Mouse (Mus musculus) lung, embryonic 14.5 days (tissue): ENCODE results near the gene Axin2. TPM values are rescaled to one million over a fixed set of nuclear protein-coding genes. Genes with fewer than 3 reads are reported as not detected.

ENCODE experiments used
- ATAC-seq: fragments of 200-750 bp; cut with Nextera tagmentation; 2 replicates; pipeline ENCODE4 v1.8.0; 2017; ENCODE audit warnings: mild to moderate bottlenecking, moderate TSS enrichment, moderate library complexity; ENCODE audit not compliant: insufficient read depth
- DNase-seq: peaks from one replicate; pipeline ENCODE4 v3.0.0-alpha.2; 2015
- H3K27ac ChIP-seq: fragments of 300-500 bp; sonication (generic); 2 replicates; pipeline ENCODE4 v1.5.1; 2014; ENCODE audit warnings: low read depth, mild to moderate bottlenecking, moderate library complexity
- H3K27me3 ChIP-seq: fragments of 300-500 bp; sonication (generic); 2 replicates; pipeline ENCODE4 v1.6.1; 2014; ENCODE audit warnings: low read length, control low read depth; ENCODE audit not compliant: insufficient read depth
- H3K36me3 ChIP-seq: fragments of 300-500 bp; sonication (generic); 2 replicates; pipeline ENCODE4 v1.6.1; 2014; ENCODE audit warnings: control low read depth; ENCODE audit not compliant: insufficient read depth
- H3K4me1 ChIP-seq: fragments of 300-500 bp; sonication (generic); 2 replicates; pipeline ENCODE4 v1.6.1; 2014; ENCODE audit warnings: antibody characterized with exemption, control low read depth; ENCODE audit not compliant: insufficient read depth
- H3K4me2 ChIP-seq: fragments of 300-500 bp; sonication (generic); 2 replicates; pipeline ENCODE4 v1.6.1; 2014; ENCODE audit warnings: mild to moderate bottlenecking
- H3K4me3 ChIP-seq: fragments of 300-500 bp; sonication (generic); 2 replicates; pipeline ENCODE4 v1.5.1; 2014; ENCODE audit warnings: low read depth, low read length
- H3K9ac ChIP-seq: fragments of 300-500 bp; sonication (generic); 2 replicates; pipeline ENCODE4 v1.6.1; 2014
- H3K9me3 ChIP-seq: fragments of 300-500 bp; sonication (generic); 2 replicates; pipeline ENCODE4 v1.6.1; 2016; ENCODE audit warnings: low read depth, low read length, control low read depth
- CTCF ChIP-seq: IDR thresholded peaks from 2 replicates; pipeline ENCODE4 v1.5.1; 2016; ENCODE audit warnings: antibody characterized with exemption, low read depth
- WGBS: fragments of 180-500 bp; shearing (Covaris S2); extraction: QIAGEN DNeasy Blood & Tissue Kit; methylation state at CpG from one replicate; pipeline ENCODE4 v1.1.7; 2014; 5-methylcytosine and 5-hydroxymethylcytosine counted together
- polyA plus RNA-seq: library from polyadenylated mRNA; unstranded; fragments of >200 nt; fragmentation: Nextera tagmentation; extraction: Ambion mirVana; gene quantifications from 2 replicates; pipeline ENCODE4 v1.2.1, GENCODE M21; 2014

Axin2 gene
- polyA plus RNA-seq, 1 experiment from 2014 or later, result 15.5 TPM

DNA sequence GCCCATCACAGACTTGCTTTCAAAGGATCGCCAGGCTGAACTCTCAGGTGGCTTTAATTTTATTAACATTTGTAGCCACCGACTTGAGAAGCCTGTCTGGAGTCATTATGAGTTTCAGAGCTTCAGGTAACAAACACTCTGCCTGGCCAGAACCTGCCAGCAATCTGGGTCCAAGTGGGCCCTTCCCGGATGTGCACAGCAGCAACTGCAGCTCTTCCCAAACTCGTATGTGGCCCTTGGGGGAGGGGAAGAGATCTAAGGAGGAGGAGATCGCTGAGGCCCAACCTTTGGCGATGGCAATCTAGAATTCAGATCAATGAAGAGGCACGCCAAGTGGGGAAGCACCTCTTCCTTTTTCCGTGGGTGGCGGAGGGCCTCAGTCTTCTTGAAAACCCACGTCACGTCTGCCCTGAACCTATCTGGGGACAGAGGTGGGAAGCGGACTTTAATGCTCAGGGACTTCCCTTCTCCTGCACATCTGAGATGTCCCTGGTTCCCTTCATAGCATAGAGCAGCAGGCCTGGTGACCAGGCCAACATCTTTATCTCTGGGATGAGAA is 26.8 kb upstream of the Axin2 start:
- Histone ChIP-seq H3K4me2 (no peak overlapping the region), H3K27ac (no peak overlapping the region), H3K4me3 (no peak overlapping the region), H3K9me3 (no peaks in the 10 kb centered on the region), H3K27me3 (no peaks in the 10 kb centered on the region), H3K36me3 (no peaks in the 10 kb centered on the region), H3K4me1 (peaks cover 5% of the 10 kb centered on the region; the same call in 1 of the 2 replicates), H3K9ac (no peak overlapping the region)
- 66% methylated on average over 12 of the region's 12 CpGs for WGBS
- TF ChIP-seq CTCF, result no peak
- no peak for ATAC-seq
- DNase-seq, result no peak

DNA sequence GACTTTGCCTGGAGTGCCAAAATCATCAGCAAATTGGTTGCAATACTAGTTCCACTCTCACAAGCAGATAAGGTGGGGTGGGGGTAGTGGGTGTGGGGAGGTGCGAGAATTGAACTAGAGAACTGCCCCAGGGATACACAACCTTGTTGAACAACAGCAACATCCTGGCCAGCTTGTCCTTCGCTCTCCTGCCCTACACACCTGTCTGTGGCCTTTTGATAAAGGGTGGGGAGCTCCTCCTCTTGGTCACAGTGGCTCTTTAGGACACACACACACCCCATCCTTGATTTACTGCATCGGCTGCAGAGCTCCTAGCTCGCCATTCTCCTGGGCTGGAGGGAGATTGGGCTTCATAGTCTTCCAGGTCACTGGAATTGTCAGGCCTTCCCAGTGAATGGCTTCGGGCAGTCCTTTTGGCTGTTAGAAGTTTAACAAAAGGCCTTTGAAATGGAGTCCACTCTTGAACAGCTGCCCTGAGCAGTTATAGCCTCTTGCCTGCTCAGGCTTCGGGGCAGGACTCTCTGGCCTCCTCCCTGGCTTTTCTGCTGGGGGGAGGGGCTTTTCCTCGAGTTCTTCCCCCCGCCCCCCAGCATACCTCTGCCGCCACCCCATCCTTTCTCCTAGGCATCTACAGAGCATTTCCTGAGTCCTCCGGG is 26.2 kb upstream of the Axin2 start:
- H3K4me1 ChIP-seq, result peaks cover 5% of the 10 kb centered on the region; the same call in 1 of the 2 replicates
- no peak for TF ChIP-seq CTCF

DNA sequence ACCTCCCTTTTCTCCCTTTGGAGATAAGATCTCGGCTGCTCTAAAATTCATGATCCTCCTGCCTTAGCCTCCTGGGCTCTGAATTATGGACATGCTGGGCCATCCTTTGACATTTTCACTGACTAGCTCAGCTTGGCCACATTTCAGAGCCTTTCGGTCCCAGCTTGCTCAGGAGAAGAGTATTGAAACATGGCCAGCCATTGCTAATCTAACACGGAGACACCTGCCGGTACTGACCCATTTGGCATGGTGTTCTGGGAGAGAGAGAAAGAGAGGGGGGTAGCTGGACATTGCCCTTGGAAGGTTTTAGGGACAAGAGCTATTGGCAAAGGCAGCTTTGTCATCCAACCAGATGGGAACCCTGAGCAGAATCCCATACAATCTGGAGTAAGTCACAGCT is 23.1 kb upstream of the Axin2 start:
- no peak overlapping the region for H3K27ac ChIP-seq
- no peaks in the 10 kb centered on the region for H3K27me3 ChIP-seq
- 0 out of 2 replicates have a peak, but pooled peaks cover 6% of the 10 kb centered on the region for H3K4me1 ChIP-seq
- H3K4me3 ChIP-seq, result no peak overlapping the region
- 79% methylated on average over 4 of the region's 4 CpGs for WGBS
- DNase-seq (no peak), ATAC-seq (no peak)
- TF ChIP-seq CTCF, result no peak
- H3K36me3 ChIP-seq, result no peaks in the 10 kb centered on the region
- H3K9me3 ChIP-seq, result no peaks in the 10 kb centered on the region
- H3K4me2 ChIP-seq, result no peak overlapping the region
- no peak overlapping the region for H3K9ac ChIP-seq

More for the DNA sequence above, 26.2 kb upstream of the Axin2 start:
- Histone ChIP-seq H3K27ac (no peak overlapping the region), H3K4me3 (no peak overlapping the region), H3K36me3 (no peaks in the 10 kb centered on the region), H3K9me3 (no peaks in the 10 kb centered on the region), H3K9ac (no peak overlapping the region), H3K27me3 (no peaks in the 10 kb centered on the region), H3K4me2 (no peak overlapping the region)
- ATAC-seq (no peak), DNase-seq (no peak)
- 60% methylated on average over 10 of the region's 10 CpGs for WGBS

DNA sequence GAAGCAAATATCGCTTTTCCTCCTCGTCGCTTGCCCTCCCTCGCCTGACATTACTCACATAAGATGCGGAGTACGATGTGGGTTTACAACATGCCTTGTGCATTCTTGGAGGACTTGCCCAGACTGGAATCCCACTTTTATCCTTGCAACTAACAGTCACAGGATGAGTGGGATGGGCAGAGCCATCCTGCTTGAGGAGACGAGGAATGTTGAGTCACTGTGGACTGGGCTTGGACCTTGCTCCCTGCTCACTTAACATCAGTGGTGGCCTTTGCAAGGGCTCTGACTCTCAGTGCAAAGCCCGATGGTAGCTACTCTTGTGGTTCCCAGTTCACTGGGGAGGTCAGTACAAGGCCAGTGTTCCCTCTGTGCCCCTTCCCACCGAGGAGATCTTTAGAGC is 22.1 kb upstream of the Axin2 start:
- no peak for DNase-seq
- H3K27ac ChIP-seq, result no peak overlapping the region
- no peak overlapping the region for H3K4me3 ChIP-seq
- H3K9me3 ChIP-seq, result no peaks in the 10 kb centered on the region
- no peak overlapping the region for H3K4me2 ChIP-seq
- no peak for TF ChIP-seq CTCF
- H3K36me3 ChIP-seq, result no peaks in the 10 kb centered on the region
- WGBS, result 61% methylated on average over 9 of the region's 9 CpGs
- 0 out of 2 replicates have a peak, but pooled peaks cover 6% of the 10 kb centered on the region for H3K4me1 ChIP-seq
- H3K27me3 ChIP-seq, result no peaks in the 10 kb centered on the region
- no peak overlapping the region for H3K9ac ChIP-seq
- no peak for ATAC-seq

DNA sequence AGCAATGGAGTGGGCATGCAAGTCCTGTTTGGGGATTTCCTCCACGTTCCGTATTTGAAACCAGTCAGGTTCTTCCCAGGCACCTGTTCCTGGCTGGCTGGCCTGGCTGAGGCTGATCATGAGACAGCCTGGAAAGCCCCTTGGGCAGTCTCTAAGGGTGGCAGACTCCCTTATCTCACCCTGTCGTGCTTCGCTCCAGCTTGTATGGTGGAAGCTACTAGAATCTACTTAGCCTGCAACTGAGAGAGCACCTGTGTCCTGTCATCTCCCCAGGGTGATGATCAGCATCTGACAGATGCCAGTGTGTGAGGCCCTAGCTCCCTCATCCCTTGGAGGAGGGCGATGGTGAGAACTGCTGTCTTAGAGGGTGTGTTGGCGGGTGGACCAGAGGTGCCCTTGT is 21.7 kb upstream of the Axin2 start:
- no peak overlapping the region for H3K27ac ChIP-seq
- no peak overlapping the region for H3K9ac ChIP-seq
- 79% methylated on average over 6 of the region's 6 CpGs for WGBS
- H3K4me2 ChIP-seq, result no peak overlapping the region
- H3K4me1 ChIP-seq, result 0 out of 2 replicates have a peak, but pooled peaks cover 6% of the 10 kb centered on the region
- H3K4me3 ChIP-seq, result no peak overlapping the region
- no peak for ATAC-seq
- no peak for DNase-seq
- no peaks in the 10 kb centered on the region for H3K9me3 ChIP-seq
- TF ChIP-seq CTCF, result no peak
- H3K36me3 ChIP-seq, result no peaks in the 10 kb centered on the region
- H3K27me3 ChIP-seq, result no peaks in the 10 kb centered on the region

DNA sequence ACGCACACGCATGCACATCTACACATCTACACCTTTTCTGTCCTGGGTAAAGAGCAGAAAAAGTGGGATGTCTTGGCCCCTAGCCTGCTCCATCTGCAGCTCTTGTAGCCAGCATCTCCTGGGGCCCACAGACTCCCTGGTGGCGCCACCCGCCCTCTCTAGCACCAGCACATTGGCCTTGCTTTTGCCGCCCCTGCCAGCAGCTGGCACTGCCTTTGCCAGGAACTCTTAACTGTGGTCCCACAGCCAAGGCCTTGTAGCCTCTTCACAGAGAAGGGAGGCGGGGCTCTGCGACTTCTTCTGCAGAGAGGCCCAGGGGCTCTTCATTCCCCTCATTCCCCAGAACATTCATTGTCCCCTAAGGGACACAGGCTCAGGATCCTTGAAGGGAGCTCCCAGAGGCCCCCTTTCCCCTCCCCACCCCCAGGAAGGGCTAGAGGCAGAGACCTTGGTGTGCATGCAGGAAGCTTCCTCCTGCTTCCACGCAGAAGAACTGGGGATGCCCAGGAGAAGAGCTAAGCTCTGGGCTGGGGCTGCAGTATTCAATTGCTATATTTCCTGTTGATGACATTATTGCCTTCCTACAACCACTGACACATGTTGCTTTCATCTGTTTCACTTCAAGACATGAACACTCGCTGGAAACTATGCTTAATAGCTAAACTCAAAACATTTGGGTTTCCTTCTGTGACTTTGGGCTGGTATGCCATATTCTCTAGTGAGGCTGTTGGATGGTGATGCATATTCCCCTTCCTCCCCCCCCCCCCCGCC is 19.2 kb upstream of the Axin2 start:
- Histone ChIP-seq H3K9me3 (no peaks in the 10 kb centered on the region), H3K4me1 (0 out of 2 replicates have a peak, but pooled peaks cover 6% of the 10 kb centered on the region), H3K27ac (no peak overlapping the region), H3K4me2 (no peak overlapping the region), H3K9ac (no peak overlapping the region), H3K4me3 (no peak overlapping the region), H3K27me3 (no peaks in the 10 kb centered on the region), H3K36me3 (no peaks in the 10 kb centered on the region)
- no peak for ATAC-seq
- TF ChIP-seq CTCF, result no peak
- no peak for DNase-seq
- 71% methylated on average over 10 of the region's 10 CpGs for WGBS

DNA sequence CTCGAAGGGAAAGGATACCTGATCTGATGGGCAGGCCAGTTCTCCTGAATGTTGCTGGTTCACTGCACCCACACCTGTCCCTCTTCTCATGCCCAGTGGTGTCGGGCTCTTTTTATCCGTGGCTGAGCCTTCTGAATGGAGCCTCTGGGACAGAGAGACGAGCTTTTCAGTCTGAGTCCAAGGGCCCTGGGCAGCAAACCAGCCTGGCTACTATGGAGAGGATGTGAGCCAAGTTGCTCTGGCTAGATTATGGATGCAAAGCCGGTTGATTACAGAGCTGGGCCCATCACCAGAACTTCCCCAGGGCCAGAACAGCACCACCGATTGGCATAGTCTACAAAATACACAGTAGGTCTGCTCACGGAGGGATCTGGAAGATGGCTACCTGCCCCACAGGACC is 18.5 kb upstream of the Axin2 start:
- H3K4me1 ChIP-seq, result 0 out of 2 replicates have a peak, but pooled peaks cover 6% of the 10 kb centered on the region
- no peak overlapping the region for H3K27ac ChIP-seq
- H3K36me3 ChIP-seq, result no peaks in the 10 kb centered on the region
- no peak for DNase-seq
- H3K27me3 ChIP-seq, result no peaks in the 10 kb centered on the region
- no peak for ATAC-seq
- H3K9ac ChIP-seq, result no peak overlapping the region
- no peak overlapping the region for H3K4me2 ChIP-seq
- WGBS, result 79% methylated on average over 7 of the region's 7 CpGs
- H3K9me3 ChIP-seq, result no peaks in the 10 kb centered on the region
- TF ChIP-seq CTCF, result no peak
- H3K4me3 ChIP-seq, result no peak overlapping the region
